Mouse (Mus musculus): ENCODE data around the gene Dcaf8. TPM values are rescaled to one million over a fixed set of nuclear protein-coding genes. Genes with fewer than 3 reads are reported as not detected.

Dcaf8 gene
- polyA plus RNA-seq, 1 experiment from 2014 or later: 76.1 TPM

DNA sequence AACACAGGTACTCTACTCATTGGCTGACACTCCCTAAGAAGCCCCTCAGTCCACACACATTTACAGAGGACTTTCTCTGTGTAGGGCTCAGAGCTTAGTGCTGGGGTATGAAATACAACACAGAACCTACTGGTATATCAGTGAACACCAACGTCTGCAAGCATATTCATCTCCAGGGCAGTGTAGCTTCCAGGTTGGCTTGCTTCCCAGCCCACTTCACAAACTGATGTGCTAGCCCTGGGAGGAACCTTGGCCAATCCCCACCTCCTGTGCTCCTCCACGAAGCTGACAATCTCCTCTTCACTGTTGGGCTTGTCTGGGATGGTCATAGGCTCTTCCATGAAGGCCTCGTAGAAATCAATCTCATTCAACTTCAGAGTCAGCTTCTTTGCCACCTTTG, 66.9 kb downstream of the Dcaf8 start:
- DNase-seq (ENCODE audit: low spot score) (no peak), ATAC-seq (no peak)
- H3K36me3 ChIP-seq (ENCODE audit: control insufficient read depth, insufficient read depth, low read length): 0 out of 2 replicates have a peak, but pooled peaks cover 4% of the 10 kb centered on the region
- H3K9ac ChIP-seq (ENCODE audit: low read length): no peak overlapping the region
- WGBS: 53% methylated on average over 3 of the region's 3 CpGs
- H3K4me3 ChIP-seq (ENCODE audit: low read depth, low read length): no peak overlapping the region
- H3K4me2 ChIP-seq (ENCODE audit: low read length): no peak overlapping the region
- no peaks in the 10 kb centered on the region for H3K27me3 ChIP-seq (replicated peaks; ENCODE audit: control insufficient read depth, insufficient read depth, low read length)
- peaks cover 34% of the 10 kb centered on the region for H3K4me1 ChIP-seq (ENCODE audit: control insufficient read depth, insufficient read depth, low read length)
- H3K9me3 ChIP-seq (replicated peaks; ENCODE audit: control insufficient read depth, low read length): no peaks in the 10 kb centered on the region
- H3K27ac ChIP-seq (ENCODE audit: low read depth, low read length): no peak overlapping the region; the same call in 1 of the 2 replicates

- Histone ChIP-seq H3K9ac (ENCODE audit: low read length) (no peak overlapping the region; the same call in 1 of the 2 replicates), H3K27ac (ENCODE audit: low read depth, low read length) (peak overlapping the region; percentile 10; the same call in 1 of the 2 replicates), H3K9me3 (replicated peaks; ENCODE audit: control insufficient read depth, low read length) (no peaks in the 10 kb centered on the region), H3K36me3 (ENCODE audit: control insufficient read depth, insufficient read depth, low read length) (no peaks in the 10 kb centered on the region), H3K4me3 (ENCODE audit: low read depth, low read length) (no peak overlapping the region), H3K4me2 (ENCODE audit: low read length) (peak overlapping the region; percentile 16; the same call in 1 of the 2 replicates), H3K4me1 (ENCODE audit: control insufficient read depth, insufficient read depth, low read length) (peaks cover 56% of the 10 kb centered on the region), H3K27me3 (replicated peaks; ENCODE audit: control insufficient read depth, insufficient read depth, low read length) (no peaks in the 10 kb centered on the region)
- DNase-seq (ENCODE audit: low spot score) (peak; percentile 89), ATAC-seq (peak; percentile 54)
- WGBS: 0% methylated on average over 5 of the region's 5 CpGs
Observed at GRCm38 (mm10) chr1:172217148-172217547, 69.3 kb downstream of the Dcaf8 start.

DNA sequence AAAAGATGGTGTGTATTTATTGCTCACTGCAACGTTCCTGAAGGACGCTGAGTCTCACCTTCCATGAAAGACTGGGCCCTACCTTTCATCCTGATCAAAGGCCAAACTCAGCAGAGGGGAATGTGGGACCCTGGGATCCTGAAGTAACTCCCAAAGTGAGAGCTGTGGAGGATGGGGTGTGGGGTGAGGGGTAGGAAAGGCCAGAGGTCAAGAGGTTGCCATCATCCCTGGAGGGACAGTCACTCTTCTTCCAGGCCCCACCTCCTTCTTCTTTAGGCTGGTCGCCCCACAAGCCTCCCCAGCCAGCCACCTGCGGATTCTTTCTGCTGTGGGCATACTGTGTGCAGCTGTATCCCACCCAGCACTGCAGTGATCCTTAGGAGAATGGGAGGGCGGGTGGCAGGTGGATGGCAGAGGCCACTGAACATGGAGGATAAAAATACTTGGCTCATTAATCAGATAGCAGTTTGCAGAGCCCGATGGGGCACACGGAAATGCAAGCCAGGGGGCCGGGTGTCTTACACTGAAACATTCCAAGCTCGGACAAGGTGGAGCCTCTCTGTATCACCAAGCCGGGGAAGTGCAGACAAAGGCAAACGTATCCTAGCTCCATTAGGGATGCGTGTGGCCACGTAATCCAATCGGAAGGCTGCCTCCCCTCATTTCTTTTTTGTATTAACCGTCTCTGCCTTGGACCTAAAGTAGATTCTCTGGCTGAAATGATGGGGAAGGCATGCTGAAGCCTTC, 70.5 kb downstream of the Dcaf8 start:
- no peaks in the 10 kb centered on the region for H3K27me3 ChIP-seq (replicated peaks; ENCODE audit: control insufficient read depth, insufficient read depth, low read length)
- H3K4me1 ChIP-seq (ENCODE audit: control insufficient read depth, insufficient read depth, low read length): peaks cover 56% of the 10 kb centered on the region
- no peak overlapping the region for H3K4me2 ChIP-seq (ENCODE audit: low read length)
- WGBS: 45% methylated on average over 15 of the region's 15 CpGs
- H3K36me3 ChIP-seq (ENCODE audit: control insufficient read depth, insufficient read depth, low read length): no peaks in the 10 kb centered on the region
- DNase-seq (ENCODE audit: low spot score): no peak
- H3K27ac ChIP-seq (ENCODE audit: low read depth, low read length): no peak overlapping the region; the same call in 1 of the 2 replicates
- ATAC-seq: no peak
- no peak overlapping the region for H3K9ac ChIP-seq (ENCODE audit: low read length)
- no peaks in the 10 kb centered on the region for H3K9me3 ChIP-seq (replicated peaks; ENCODE audit: control insufficient read depth, low read length)
- H3K4me3 ChIP-seq (ENCODE audit: low read depth, low read length): no peak overlapping the region

- DNase-seq (ENCODE audit: low spot score) (no peak), ATAC-seq (peak; percentile 16)
Observed at GRCm38 (mm10) chr1:172219451-172220406, 71.8 kb downstream of the Dcaf8 start, which contains the start of gene Casq1. Gene Casq1 (minus strand): TSS chr1:172219868.

DNA sequence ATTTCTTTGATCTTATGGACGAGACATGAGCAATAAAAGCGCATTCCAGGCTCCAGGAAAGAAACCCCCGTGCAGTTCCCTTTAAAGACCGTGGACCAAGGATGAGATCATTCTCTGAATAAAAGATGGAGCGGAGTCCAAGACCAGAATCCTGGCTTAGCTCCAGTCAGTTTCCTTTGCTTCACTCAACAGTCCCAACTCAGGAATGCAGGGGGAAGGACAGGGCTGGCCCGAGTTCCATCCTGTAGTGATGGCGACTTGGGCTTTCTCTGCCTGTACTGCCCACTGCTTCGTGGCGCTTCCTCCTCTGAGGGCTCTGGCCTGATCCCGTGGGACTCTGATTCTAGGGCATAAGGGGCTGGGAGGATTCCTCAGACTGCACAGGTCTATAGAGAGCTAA, 72.5 kb downstream of the Dcaf8 start:
- peak overlapping the region; percentile 73 for H3K27ac ChIP-seq (ENCODE audit: low read depth, low read length)
- WGBS: 20% methylated on average over 10 of the region's 10 CpGs
- H3K9me3 ChIP-seq (replicated peaks; ENCODE audit: control insufficient read depth, low read length): no peaks in the 10 kb centered on the region
- no peak overlapping the region for H3K4me2 ChIP-seq (ENCODE audit: low read length)
- H3K4me3 ChIP-seq (ENCODE audit: low read depth, low read length): no peak overlapping the region
- H3K36me3 ChIP-seq (ENCODE audit: control insufficient read depth, insufficient read depth, low read length): no peaks in the 10 kb centered on the region
- H3K9ac ChIP-seq (ENCODE audit: low read length): peak overlapping the region; percentile 14; the same call in 1 of the 2 replicates
- DNase-seq (ENCODE audit: low spot score) (peak; percentile 92), ATAC-seq (peak; percentile 69)
- H3K4me1 ChIP-seq (ENCODE audit: control insufficient read depth, insufficient read depth, low read length): peaks cover 43% of the 10 kb centered on the region
- no peaks in the 10 kb centered on the region for H3K27me3 ChIP-seq (replicated peaks; ENCODE audit: control insufficient read depth, insufficient read depth, low read length)

More at GRCm38 (mm10) chr1:172219451-172220406, 71.8 kb downstream of the Dcaf8 start, which contains the start of gene Casq1:
- peaks cover 44% of the 10 kb centered on the region for H3K4me1 ChIP-seq (ENCODE audit: control insufficient read depth, insufficient read depth, low read length)
- H3K27me3 ChIP-seq (replicated peaks; ENCODE audit: control insufficient read depth, insufficient read depth, low read length): no peaks in the 10 kb centered on the region
- H3K4me2 ChIP-seq (ENCODE audit: low read length): no peak within 1 kb of the TSS
- H3K36me3 ChIP-seq (ENCODE audit: control insufficient read depth, insufficient read depth, low read length): no peaks in the 10 kb centered on the region
- peak within 1 kb of the TSS; percentile 73 for H3K27ac ChIP-seq (ENCODE audit: low read depth, low read length)
- H3K9ac ChIP-seq (ENCODE audit: low read length): peak within 1 kb of the TSS; percentile 40; the same call in 1 of the 2 replicates
- no peaks in the 10 kb centered on the region for H3K9me3 ChIP-seq (replicated peaks; ENCODE audit: control insufficient read depth, low read length)
- no peak within 1 kb of the TSS for H3K4me3 ChIP-seq (ENCODE audit: low read depth, low read length)
- WGBS: 78% methylated on average over 19 of the region's 19 CpGs

GRCm38 (mm10) chr1:172221297-172222063, 73.6 kb downstream of the Dcaf8 start:
- Histone ChIP-seq H3K9me3 (replicated peaks; ENCODE audit: control insufficient read depth, low read length) (no peaks in the 10 kb centered on the region), H3K36me3 (ENCODE audit: control insufficient read depth, insufficient read depth, low read length) (no peaks in the 10 kb centered on the region), H3K27ac (ENCODE audit: low read depth, low read length) (peak overlapping the region; percentile 67), H3K4me3 (ENCODE audit: low read depth, low read length) (no peak overlapping the region), H3K9ac (ENCODE audit: low read length) (no peak overlapping the region; the same call in 1 of the 2 replicates), H3K27me3 (replicated peaks; ENCODE audit: control insufficient read depth, insufficient read depth, low read length) (no peaks in the 10 kb centered on the region), H3K4me2 (ENCODE audit: low read length) (no peak overlapping the region), H3K4me1 (ENCODE audit: control insufficient read depth, insufficient read depth, low read length) (peaks cover 43% of the 10 kb centered on the region)
- DNase-seq (ENCODE audit: low spot score): no peak
- WGBS: 44% methylated on average over 11 of the region's 11 CpGs
- no peak for ATAC-seq

- no peak overlapping the region for H3K4me3 ChIP-seq (ENCODE audit: low read depth, low read length)
- H3K4me1 ChIP-seq (ENCODE audit: control insufficient read depth, insufficient read depth, low read length): no peaks in the 10 kb centered on the region
- no peaks in the 10 kb centered on the region for H3K36me3 ChIP-seq (ENCODE audit: control insufficient read depth, insufficient read depth, low read length)
- H3K4me2 ChIP-seq (ENCODE audit: low read length): no peak overlapping the region
- ATAC-seq: no peak
- no peaks in the 10 kb centered on the region for H3K9me3 ChIP-seq (replicated peaks; ENCODE audit: control insufficient read depth, low read length)
- no peaks in the 10 kb centered on the region for H3K27me3 ChIP-seq (replicated peaks; ENCODE audit: control insufficient read depth, insufficient read depth, low read length)
- no peak overlapping the region for H3K9ac ChIP-seq (ENCODE audit: low read length)
- 81% methylated on average over 2 of the region's 2 CpGs for WGBS
- no peak for DNase-seq (ENCODE audit: low spot score)
- no peak overlapping the region for H3K27ac ChIP-seq (ENCODE audit: low read depth, low read length)
Observed at GRCm38 (mm10) chr1:172228209-172228608, 80.3 kb downstream of the Dcaf8 start.

DNA sequence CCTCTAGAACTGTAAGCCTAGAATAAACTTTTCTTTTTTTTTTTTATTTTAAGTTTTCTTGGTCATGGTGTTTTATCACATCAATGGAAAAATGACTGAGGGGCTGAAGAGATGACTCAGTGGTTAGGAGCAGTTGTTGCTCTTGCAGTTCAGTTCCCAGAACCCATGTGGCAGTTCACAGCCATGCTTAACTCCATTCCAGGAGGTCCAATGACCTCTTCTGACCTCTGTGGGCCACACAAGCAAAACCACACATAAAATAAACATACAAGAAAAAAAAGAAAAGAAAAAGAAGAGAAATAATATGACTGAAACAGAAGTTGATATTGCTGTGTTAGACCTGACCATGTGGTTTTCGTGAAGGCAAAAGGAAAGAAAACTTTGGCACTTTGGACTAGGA, 81.3 kb downstream of the Dcaf8 start:
- H3K9me3 ChIP-seq (replicated peaks; ENCODE audit: control insufficient read depth, low read length): no peaks in the 10 kb centered on the region
- H3K27ac ChIP-seq (ENCODE audit: low read depth, low read length): no peak overlapping the region
- ATAC-seq (no peak), DNase-seq (ENCODE audit: low spot score) (no peak)
- H3K27me3 ChIP-seq (replicated peaks; ENCODE audit: control insufficient read depth, insufficient read depth, low read length): no peaks in the 10 kb centered on the region
- no peak overlapping the region for H3K4me3 ChIP-seq (ENCODE audit: low read depth, low read length)
- H3K4me1 ChIP-seq (ENCODE audit: control insufficient read depth, insufficient read depth, low read length): no peaks in the 10 kb centered on the region
- no peaks in the 10 kb centered on the region for H3K36me3 ChIP-seq (ENCODE audit: control insufficient read depth, insufficient read depth, low read length)
- no peak overlapping the region for H3K4me2 ChIP-seq (ENCODE audit: low read length)
- 84% methylated on average over 1 of the region's 1 CpGs for WGBS
- no peak overlapping the region for H3K9ac ChIP-seq (ENCODE audit: low read length)
